Mouse (Mus musculus) telencephalon, adult 2 months (tissue): ENCODE results near the gene Apoa1.

Source experiments
- DNase-seq: peaks from one replicate; pipeline ENCODE4 v3.0.0-alpha.2; 2011; ENCODE audit warnings: low read depth, low spot score

Apoa1 gene

GRCm38 (mm10) chr9:46256658-46257385 is 28.4 kb downstream of the Apoa1 start:
- no peak for DNase-seq

- DNase-seq = no peak
These were observed 29.2 kb downstream of the Apoa1 start for GRCm38 (mm10) chr9:46257546-46257945.

GRCm38 (mm10) chr9:46259111-46259510 is 30.7 kb downstream of the Apoa1 start:
- DNase-seq = no peak

- DNase-seq = no peak
These were observed 32.8 kb downstream of the Apoa1 start for GRCm38 (mm10) chr9:46261131-46261530.

- DNase-seq = no peak
These were observed 40.0 kb downstream of the Apoa1 start, which contains the start of gene Apoa5 for GRCm38 (mm10) chr9:46268343-46268873. TSS of gene Apoa5 (plus strand) at chr9:46268633.

- DNase-seq = no peak
These were observed 40.7 kb downstream of the Apoa1 start for GRCm38 (mm10) chr9:46269125-46269524.

GRCm38 (mm10) chr9:46270782-46271181 is 42.4 kb downstream of the Apoa1 start:
- no peak for DNase-seq

GRCm38 (mm10) chr9:46272070-46272469 is 43.7 kb downstream of the Apoa1 start:
- no peak for DNase-seq

- peak; percentile 95 for DNase-seq
These were observed 44.5 kb downstream of the Apoa1 start, which contains the start of gene Zpr1 for GRCm38 (mm10) chr9:46272677-46273454. TSS of gene Zpr1 (plus strand) at chr9:46273064.

- no peak for DNase-seq
These were observed 46.1 kb downstream of the Apoa1 start for GRCm38 (mm10) chr9:46274494-46274893.
